Mouse (Mus musculus) embryonic facial prominence, embryonic 14.5 days (tissue): ENCODE measurements at regions not wholly inside any gene's neighbourhood (a gene's known extent, or its start where the extent isn't known, plus 50 kb on each side); places are given as distances from the start of the nearest gene placed in this dataset.

Experiments
- ATAC-seq: fragments of 200-750 bp; cut with Nextera tagmentation; 2 replicates; pipeline ENCODE4 v1.8.0; 2017; ENCODE audit warnings: low read depth, moderate number of reproducible peaks, moderate TSS enrichment
- DNase-seq: peaks from one replicate; pipeline ENCODE4 v3.0.0-alpha.2; 2015; ENCODE audit warnings: low spot score
- H3K27ac ChIP-seq: fragments of 300-500 bp; sonication (generic); replicated peaks from 2 replicates; pipeline ENCODE4 v1.5.1; 2014; ENCODE audit warnings: low read depth, mild to moderate bottlenecking, low read length, moderate library complexity
- H3K27me3 ChIP-seq: fragments of 300-500 bp; sonication (generic); replicated peaks from 2 replicates; pipeline ENCODE4 v1.6.1; 2014; ENCODE audit warnings: low read length; ENCODE audit not compliant: control insufficient read depth, insufficient read depth
- H3K36me3 ChIP-seq: fragments of 300-500 bp; sonication (generic); 2 replicates; pipeline ENCODE4 v1.6.1; 2014; ENCODE audit warnings: low read length, mixed read lengths; ENCODE audit not compliant: control insufficient read depth, insufficient read depth
- H3K4me1 ChIP-seq: fragments of 300-500 bp; sonication (generic); 2 replicates; pipeline ENCODE4 v1.6.1; 2014; ENCODE audit warnings: antibody characterized with exemption, low read length; ENCODE audit not compliant: control insufficient read depth, insufficient read depth
- H3K4me2 ChIP-seq: fragments of 300-500 bp; sonication (generic); 2 replicates; pipeline ENCODE4 v1.6.1; 2014; ENCODE audit warnings: low read depth, mild to moderate bottlenecking, low read length, moderate library complexity, mixed read lengths
- H3K4me3 ChIP-seq: fragments of 300-500 bp; sonication (generic); 2 replicates; pipeline ENCODE4 v1.5.1; 2014; ENCODE audit warnings: low read depth, mild to moderate bottlenecking, low read length
- H3K9ac ChIP-seq: fragments of 300-500 bp; sonication (generic); 2 replicates; pipeline ENCODE4 v1.6.1; 2014; ENCODE audit warnings: low read depth, mild to moderate bottlenecking, low read length, moderate library complexity, mixed read lengths
- H3K9me3 ChIP-seq: fragments of 300-500 bp; sonication (generic); 2 replicates; pipeline ENCODE4 v1.6.1; 2016; ENCODE audit warnings: low read length; ENCODE audit not compliant: control insufficient read depth
- WGBS: fragments of 180-500 bp; shearing (Covaris S2); extraction: QIAGEN DNeasy Blood & Tissue Kit; methylation state at CpG from one replicate; pipeline ENCODE4 v1.1.7; 2014; 5-methylcytosine and 5-hydroxymethylcytosine counted together

- no peak for ATAC-seq
- peak overlapping the region; percentile 68 for H3K9ac ChIP-seq
These were observed 58.6 kb upstream of the Abca1 start for GRCm38 (mm10) chr4:53218291-53218640.

GRCm38 (mm10) chr4:53217608-53218290, 58.1 kb upstream of the Abca1 start:
- Histone ChIP-seq H3K9me3 (no peaks in the 10 kb centered on the region), H3K36me3 (no peaks in the 10 kb centered on the region), H3K27me3 (no peaks in the 10 kb centered on the region), H3K27ac (peak overlapping the region; percentile 90), H3K4me2 (peak overlapping the region; percentile 91), H3K4me3 (peak overlapping the region; percentile 57), H3K4me1 (peaks cover 17% of the 10 kb centered on the region), H3K9ac (peak overlapping the region; percentile 68)
- ATAC-seq (peak; percentile 93), DNase-seq (peak; percentile 90)
- WGBS: under 1% methylated on average over 38 of the region's 38 CpGs

More at GRCm38 (mm10) chr4:53218291-53218640, 58.6 kb upstream of the Abca1 start:
- H3K27me3 ChIP-seq: no peaks in the 10 kb centered on the region
- peak overlapping the region; percentile 91 for H3K4me2 ChIP-seq
- no peak for DNase-seq
- peaks cover 17% of the 10 kb centered on the region for H3K4me1 ChIP-seq
- peak overlapping the region; percentile 57 for H3K4me3 ChIP-seq
- peak overlapping the region; percentile 90 for H3K27ac ChIP-seq
- H3K36me3 ChIP-seq: no peaks in the 10 kb centered on the region
- 35% methylated on average over 5 of the region's 5 CpGs for WGBS
- H3K9me3 ChIP-seq: no peaks in the 10 kb centered on the region

- no peaks in the 10 kb centered on the region for H3K27me3 ChIP-seq
- no peak overlapping the region for H3K9ac ChIP-seq
- ATAC-seq (no peak), DNase-seq (no peak)
- no peak overlapping the region for H3K4me2 ChIP-seq
- peaks cover 6% of the 10 kb centered on the region; the same call in 1 of the 2 replicates for H3K4me1 ChIP-seq
- H3K4me3 ChIP-seq: no peak overlapping the region
- no peaks in the 10 kb centered on the region for H3K36me3 ChIP-seq
- H3K27ac ChIP-seq: no peak overlapping the region
- WGBS: 77% methylated on average over 4 of the region's 4 CpGs
- no peaks in the 10 kb centered on the region for H3K9me3 ChIP-seq
These were observed 52.8 kb upstream of the Abca1 start for GRCm38 (mm10) chr4:53212541-53212940.

- no peak overlapping the region for H3K4me3 ChIP-seq
- no peaks in the 10 kb centered on the region for H3K27me3 ChIP-seq
- H3K9me3 ChIP-seq: no peaks in the 10 kb centered on the region
- no peak for ATAC-seq
- DNase-seq: no peak
- no peaks in the 10 kb centered on the region for H3K4me1 ChIP-seq
- no peak overlapping the region for H3K27ac ChIP-seq
- WGBS: 83% methylated on average over 3 of the region's 3 CpGs
- H3K4me2 ChIP-seq: no peak overlapping the region
- H3K36me3 ChIP-seq: no peaks in the 10 kb centered on the region
- H3K9ac ChIP-seq: no peak overlapping the region
These were observed 51.0 kb upstream of the Abca1 start for GRCm38 (mm10) chr4:53210685-53211084.
